Mouse (Mus musculus) testis, adult 2 months (tissue): Measurements from ENCODE around the gene Acsm1. TPM values are rescaled to one million over a fixed set of nuclear protein-coding genes. Genes with fewer than 3 reads are reported as not detected.

ENCODE experiments used
- H3K27ac ChIP-seq: fragments of 200-500 bp; 2 replicates; pipeline ENCODE4 v1.5.1; 2012; ENCODE audit warnings: low read depth, low read length; ENCODE audit not compliant: control insufficient read depth, insufficient read depth
- H3K27me3 ChIP-seq: fragments of 200-500 bp; 2 replicates; pipeline ENCODE4 v1.6.1; 2012; ENCODE audit warnings: mild to moderate bottlenecking, low read length, moderate library complexity; ENCODE audit not compliant: control insufficient read depth, insufficient read depth
- H3K36me3 ChIP-seq: fragments of 200-500 bp; 2 replicates; pipeline ENCODE4 v1.6.1; 2012; ENCODE audit warnings: mild to moderate bottlenecking, low read length; ENCODE audit not compliant: control insufficient read depth, insufficient read depth
- H3K4me1 ChIP-seq: fragments of 200-500 bp; 2 replicates; pipeline ENCODE4 v1.6.1; 2012; ENCODE audit warnings: low read length; ENCODE audit not compliant: control insufficient read depth, insufficient read depth
- H3K4me3 ChIP-seq: fragments of 200-500 bp; 2 replicates; pipeline ENCODE4 v1.5.1; 2012; ENCODE audit warnings: low read depth, mild to moderate bottlenecking, low read length, moderate library complexity, mixed read lengths; ENCODE audit not compliant: control insufficient read depth
- CTCF ChIP-seq: fragments of 200-500 bp; IDR thresholded peaks from 2 replicates; pipeline ENCODE4 v1.5.1; 2012; ENCODE audit warnings: low read depth, mild to moderate bottlenecking, inconsistent platforms, low read length, moderate library complexity; ENCODE audit not compliant: control insufficient read depth, insufficient read depth, insufficient replicate concordance
- POLR2A ChIP-seq: fragments of 200-500 bp; IDR thresholded peaks from 2 replicates; pipeline ENCODE4 v1.6.1; 2012; ENCODE audit warnings: low read depth, mild to moderate bottlenecking, inconsistent platforms, low read length, moderate library complexity; ENCODE audit not compliant: control insufficient read depth
- polyA plus RNA-seq: library from polyadenylated mRNA; depleted of rRNA; stranded (reverse); fragments of >200 nt; gene quantifications from 2 replicates; pipeline ENCODE4 v1.2.3, GENCODE M21; 2012; rRNA removed

The Acsm1 gene
- polyA plus RNA-seq, 1 experiment: not detected

DNA sequence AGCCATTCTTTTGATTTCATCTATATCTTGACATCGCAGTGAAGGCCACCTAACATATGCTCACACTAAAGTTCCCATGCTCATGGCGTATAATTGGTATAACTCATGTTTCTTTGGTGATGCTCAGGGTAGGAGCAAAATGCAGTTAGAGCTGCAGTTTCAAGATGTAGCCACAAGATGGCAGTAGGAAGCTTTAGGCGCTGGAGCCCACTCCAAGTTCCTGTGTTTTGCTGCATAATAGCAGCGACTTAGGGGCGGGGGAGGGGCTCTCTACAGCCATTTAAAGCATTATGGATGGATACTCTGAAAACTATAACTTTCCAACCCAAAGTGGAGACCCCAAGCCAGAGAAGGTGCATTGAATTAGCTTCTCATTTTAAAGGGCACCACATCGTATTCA is 66.6 kb downstream of the Acsm1 start:
- no peaks in the 10 kb centered on the region for H3K36me3 ChIP-seq
- H3K4me3 ChIP-seq: no peak overlapping the region
- TF ChIP-seq CTCF: peak; percentile 60; the same call in 1 of the 2 replicates
- TF ChIP-seq POLR2A: no peak
- no peaks in the 10 kb centered on the region for H3K27me3 ChIP-seq
- no peaks in the 10 kb centered on the region for H3K4me1 ChIP-seq
- H3K27ac ChIP-seq: no peak overlapping the region

DNA sequence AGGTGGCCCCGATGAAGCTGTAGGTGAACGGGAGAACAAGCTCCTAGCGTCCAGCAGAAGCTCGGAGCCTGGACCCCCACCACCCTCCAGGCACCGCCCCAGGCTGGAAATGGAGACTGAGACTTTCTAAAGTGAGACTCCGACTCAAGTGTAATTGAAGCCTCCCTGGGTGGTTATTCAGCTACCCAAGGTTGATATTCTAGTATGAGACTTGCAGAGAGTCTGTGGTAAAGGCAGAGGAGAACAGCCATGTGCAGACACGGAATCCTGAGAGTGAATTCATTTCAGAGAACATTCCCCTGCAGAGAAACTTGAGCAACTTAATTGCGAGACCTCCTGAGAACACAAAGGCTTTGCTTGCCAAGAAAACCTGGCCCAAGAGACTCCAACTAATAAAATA is 73.3 kb downstream of the Acsm1 start:
- no peaks in the 10 kb centered on the region for H3K36me3 ChIP-seq
- TF ChIP-seq CTCF (no peak), POLR2A (no peak)

DNA sequence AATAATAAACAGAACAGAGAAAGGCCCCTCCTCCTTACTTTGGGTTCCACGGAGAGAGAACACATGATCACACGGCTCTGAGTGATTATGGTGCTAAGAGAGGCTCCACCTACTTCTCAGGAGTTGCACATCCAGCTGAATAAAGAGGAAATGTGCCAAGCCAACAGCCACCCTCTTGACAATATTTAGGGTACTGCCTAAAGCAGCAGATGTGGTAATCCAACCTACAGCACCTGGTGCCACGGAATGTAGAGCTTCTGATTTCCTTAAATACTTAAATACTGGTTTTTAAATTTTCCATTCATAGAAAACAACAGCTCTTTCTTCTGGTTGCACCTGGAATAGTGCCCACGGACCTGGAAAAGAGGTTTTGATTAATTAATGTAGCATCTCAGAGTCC is 75.9 kb downstream of the Acsm1 start:
- Histone ChIP-seq H3K4me3 (no peak overlapping the region), H3K4me1 (no peaks in the 10 kb centered on the region), H3K27me3 (no peaks in the 10 kb centered on the region), H3K27ac (no peak overlapping the region), H3K36me3 (no peaks in the 10 kb centered on the region)
- TF ChIP-seq CTCF (no peak), POLR2A (no peak)

More for the DNA sequence above, 73.3 kb downstream of the Acsm1 start:
- Histone ChIP-seq H3K4me3 (no peak overlapping the region), H3K4me1 (no peaks in the 10 kb centered on the region), H3K27me3 (no peaks in the 10 kb centered on the region), H3K27ac (no peak overlapping the region)

DNA sequence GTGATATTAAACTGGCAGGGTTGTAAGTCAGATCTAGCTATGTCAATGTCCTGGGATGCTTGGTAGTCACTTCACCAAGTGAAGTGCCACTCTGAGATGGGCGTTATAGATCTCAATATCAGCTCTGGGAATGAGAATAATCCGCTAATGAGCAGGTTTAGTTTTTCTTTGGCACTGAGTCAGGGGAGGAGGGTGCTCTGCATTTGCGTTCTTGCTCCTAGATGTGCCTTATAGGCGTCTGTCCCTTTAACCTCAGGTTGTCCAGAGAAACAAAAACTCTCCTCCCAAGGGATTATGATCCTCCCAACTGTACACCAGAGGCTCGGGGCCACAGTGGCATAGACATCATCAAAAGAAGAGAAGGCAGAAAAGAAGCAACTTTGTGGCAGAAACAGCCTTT is 82.9 kb downstream of the Acsm1 start, which contains the start of gene Acsm4:
TSS of gene Acsm4 (plus strand) at position 301 of the 400 bp plus-strand sequence.
- no peak within 1 kb of the TSS for H3K4me3 ChIP-seq
- H3K27ac ChIP-seq: no peak within 1 kb of the TSS
- H3K27me3 ChIP-seq: no peaks in the 10 kb centered on the region
- H3K4me1 ChIP-seq: peaks cover 2% of the 10 kb centered on the region; the same call in 1 of the 2 replicates
- H3K36me3 ChIP-seq: no peaks in the 10 kb centered on the region
- TF ChIP-seq CTCF (no peak), POLR2A (no peak)

DNA sequence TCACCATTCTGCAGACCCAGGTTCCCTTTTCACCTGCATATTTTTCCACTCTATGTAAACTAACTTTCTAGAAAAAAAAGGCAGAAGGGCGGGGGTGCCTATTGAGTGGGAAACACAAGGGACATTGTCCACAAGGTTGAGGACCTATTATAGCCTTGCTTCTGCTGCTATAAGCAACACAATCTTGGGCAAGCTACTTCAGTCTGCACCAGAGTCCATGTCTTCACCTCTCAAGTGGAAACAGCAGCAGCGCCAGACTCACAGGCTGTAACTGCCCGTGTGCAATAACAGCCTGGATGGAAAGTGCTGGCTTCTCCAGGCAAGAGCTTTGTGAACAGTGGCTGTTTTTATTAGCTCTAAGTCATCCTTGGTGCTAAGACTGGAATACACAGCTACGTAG is 85.5 kb downstream of the Acsm1 start:
- TF ChIP-seq POLR2A: no peak
- no peak for TF ChIP-seq CTCF

DNA sequence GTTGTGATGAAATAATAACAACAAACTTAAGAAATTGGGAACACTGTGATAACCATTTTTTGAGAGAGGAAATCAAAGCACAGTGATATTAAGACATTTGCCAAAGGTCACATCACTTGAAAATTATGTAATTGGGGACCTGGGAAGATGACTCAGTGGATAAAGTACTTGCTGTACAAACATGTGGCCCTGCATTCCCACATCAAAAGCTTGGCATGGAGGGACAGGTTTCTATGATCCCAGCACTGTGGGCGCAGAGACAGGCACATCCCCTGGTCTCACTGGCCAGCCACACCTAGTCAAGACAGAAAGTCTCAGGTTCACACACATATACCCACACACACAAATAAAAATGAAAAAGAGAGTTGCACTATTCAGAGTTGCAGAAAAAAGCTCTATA is 88.1 kb downstream of the Acsm1 start:
- Histone ChIP-seq H3K36me3 (no peaks in the 10 kb centered on the region), H3K4me1 (peaks cover 1% of the 10 kb centered on the region; the same call in 1 of the 2 replicates), H3K4me3 (no peak overlapping the region), H3K27ac (no peak overlapping the region), H3K27me3 (no peaks in the 10 kb centered on the region)
- TF ChIP-seq POLR2A (no peak), CTCF (no peak)

More for the DNA sequence above, 85.5 kb downstream of the Acsm1 start:
- peaks cover 2% of the 10 kb centered on the region; the same call in 1 of the 2 replicates for H3K4me1 ChIP-seq
- no peaks in the 10 kb centered on the region for H3K27me3 ChIP-seq
- no peak overlapping the region for H3K4me3 ChIP-seq
- no peak overlapping the region for H3K27ac ChIP-seq
- H3K36me3 ChIP-seq: no peaks in the 10 kb centered on the region

Other genes with a start within 250 kb of the Acsm1 start
- gene Gp2, start 147.7 kb upstream of the Acsm1 start, polyA plus RNA-seq: 0.06 TPM in 1 of 2 replicates, not detected in the other
- gene Umod, start 127.7 kb upstream of the Acsm1 start, polyA plus RNA-seq: 0.07 TPM in 2 replicates
- gene Acsm5, start 87.6 kb upstream of the Acsm1 start, polyA plus RNA-seq: 0.22 and 0.25 TPM in 2 replicates
- 114 and 155 TPM in 2 replicates for gene Pdilt, start 83.5 kb upstream of the Acsm1 start, polyA plus RNA-seq
- 0.02 TPM in 1 of 2 replicates, not detected in the other for gene Acsm2, start 52.7 kb upstream of the Acsm1 start, polyA plus RNA-seq
- not detected in 2 replicates for gene Acsm4, start 83.0 kb downstream of the Acsm1 start, polyA plus RNA-seq
- gene Thumpd1, start 113.8 kb downstream of the Acsm1 start, polyA plus RNA-seq: 9.1 and 12.4 TPM in 2 replicates
- gene Acsm3, start 153.9 kb downstream of the Acsm1 start, polyA plus RNA-seq: 0.42 and 1.8 TPM in 2 replicates
- gene Rexo5, start 187.0 kb downstream of the Acsm1 start, polyA plus RNA-seq: 51.7 and 58.3 TPM in 2 replicates
- 2.1 and 3.1 TPM in 2 replicates for gene Eri2, start 187.0 kb downstream of the Acsm1 start, polyA plus RNA-seq